Mouse (Mus musculus): ENCODE data around the gene Clasrp. TPM values are rescaled to one million over a fixed set of nuclear protein-coding genes. Genes with fewer than 3 reads are reported as not detected.

Gene Clasrp
- polyA plus RNA-seq, 1 experiment from 2014 or later, result 11.4 TPM

DNA sequence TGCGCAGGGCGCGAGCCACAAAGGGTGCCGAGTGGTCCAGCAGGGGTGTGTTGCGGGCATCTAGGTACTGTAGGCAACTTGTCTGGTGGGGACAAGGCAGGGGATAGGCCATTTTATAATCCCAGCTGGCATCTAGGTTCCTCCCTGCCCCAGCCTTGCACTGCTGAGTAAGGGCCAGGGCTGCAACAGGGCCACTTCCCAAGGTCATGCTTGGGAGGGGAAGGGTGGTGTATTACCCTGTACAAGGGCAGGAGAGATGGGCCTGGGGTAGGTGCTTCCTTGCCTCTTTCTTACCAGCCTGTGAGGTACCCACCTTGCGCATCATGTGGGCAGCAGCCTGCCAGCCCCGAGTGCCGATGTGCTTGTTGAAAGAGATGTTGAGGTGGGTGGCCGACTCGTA lies 69.6 kb downstream of the Clasrp start:
- Histone ChIP-seq H3K36me3 (ENCODE audit: control insufficient read depth, insufficient read depth) (peaks cover 50% of the 10 kb centered on the region), H3K4me3 (ENCODE audit: low read depth, low read length) (no peak overlapping the region), H3K4me2 (ENCODE audit: low read depth, low read length) (no peak overlapping the region), H3K9ac (ENCODE audit: low read depth, low read length) (no peak overlapping the region), H3K9me3 (replicated peaks; ENCODE audit: control insufficient read depth, low read length) (no peaks in the 10 kb centered on the region), H3K27ac (ENCODE audit: low read length) (no peak overlapping the region), H3K4me1 (ENCODE audit: control insufficient read depth, low read depth, low read length) (no peaks in the 10 kb centered on the region), H3K27me3 (ENCODE audit: control insufficient read depth, insufficient read depth, low read depth, low read length) (no peaks in the 10 kb centered on the region)
- no peak for ATAC-seq (ENCODE audit: low read depth)
- WGBS (ENCODE audit: insufficient replicate concordance), result 87% methylated on average over 10 of the region's 10 CpGs

DNA sequence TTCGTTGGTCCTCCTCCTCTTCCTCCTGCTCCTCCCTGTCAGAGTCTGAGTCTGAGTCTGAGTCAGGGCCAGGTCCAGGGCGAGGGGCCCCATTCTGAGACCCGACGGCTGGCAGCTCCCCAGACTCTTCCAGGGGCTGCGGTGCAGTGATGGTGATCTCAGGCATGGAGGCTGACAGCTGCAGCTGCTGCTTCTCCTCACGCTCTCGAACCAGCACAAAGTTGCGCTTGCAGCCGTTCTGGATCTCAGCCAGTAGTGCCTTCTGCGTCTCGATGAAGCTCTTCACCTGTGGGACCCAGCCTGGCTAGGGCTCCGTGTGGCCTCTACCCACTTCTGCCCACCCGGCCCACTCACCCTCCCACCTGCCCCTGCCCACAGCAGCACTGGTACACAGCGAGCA lies 72.0 kb downstream of the Clasrp start:
- Histone ChIP-seq H3K9ac (ENCODE audit: low read depth, low read length) (no peak overlapping the region), H3K36me3 (ENCODE audit: control insufficient read depth, insufficient read depth) (peaks cover 50% of the 10 kb centered on the region), H3K9me3 (replicated peaks; ENCODE audit: control insufficient read depth, low read length) (no peaks in the 10 kb centered on the region), H3K4me1 (ENCODE audit: control insufficient read depth, low read depth, low read length) (no peaks in the 10 kb centered on the region), H3K27me3 (ENCODE audit: control insufficient read depth, insufficient read depth, low read depth, low read length) (no peaks in the 10 kb centered on the region), H3K27ac (ENCODE audit: low read length) (no peak overlapping the region), H3K4me2 (ENCODE audit: low read depth, low read length) (no peak overlapping the region), H3K4me3 (ENCODE audit: low read depth, low read length) (no peak overlapping the region)
- whole genome bisulfite sequencing (ENCODE audit: insufficient replicate concordance), result 90% methylated on average over 14 of the region's 14 CpGs
- ATAC-seq (ENCODE audit: low read depth), result no peak

DNA sequence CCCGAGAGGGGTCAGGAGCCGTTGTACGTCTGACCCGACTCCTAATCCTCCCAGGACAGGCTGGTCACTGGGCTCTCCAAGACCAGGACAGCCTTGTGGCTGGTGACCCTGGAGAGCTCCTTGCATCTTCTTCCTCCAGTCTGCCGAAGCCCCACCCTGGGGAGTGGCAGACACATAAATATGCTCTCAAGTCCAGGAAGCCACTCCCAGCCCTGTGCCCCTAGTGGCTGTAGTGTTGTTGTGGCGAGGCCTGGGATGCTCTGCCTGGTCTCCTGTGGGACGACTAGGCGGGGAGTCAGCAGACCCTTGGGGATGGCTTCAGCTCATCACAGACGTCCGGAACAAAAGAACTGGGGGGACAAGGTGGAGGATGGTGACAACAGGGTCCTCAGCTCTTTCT lies 73.2 kb downstream of the Clasrp start:
- no peak overlapping the region for H3K9ac ChIP-seq (ENCODE audit: low read depth, low read length)
- H3K36me3 ChIP-seq (ENCODE audit: control insufficient read depth, insufficient read depth), result peaks cover 50% of the 10 kb centered on the region
- WGBS (ENCODE audit: insufficient replicate concordance), result 76% methylated on average over 10 of the region's 10 CpGs
- no peaks in the 10 kb centered on the region for H3K9me3 ChIP-seq (replicated peaks; ENCODE audit: control insufficient read depth, low read length)
- H3K4me1 ChIP-seq (ENCODE audit: control insufficient read depth, low read depth, low read length), result no peaks in the 10 kb centered on the region
- no peak for ATAC-seq (ENCODE audit: low read depth)
- H3K27ac ChIP-seq (ENCODE audit: low read length), result no peak overlapping the region
- H3K27me3 ChIP-seq (ENCODE audit: control insufficient read depth, insufficient read depth, low read depth, low read length), result no peaks in the 10 kb centered on the region
- no peak overlapping the region for H3K4me2 ChIP-seq (ENCODE audit: low read depth, low read length)
- H3K4me3 ChIP-seq (ENCODE audit: low read depth, low read length), result no peak overlapping the region

Other genes with a start within 250 kb of the Clasrp start
- 6.8 TPM in 2 replicates for gene Cd3eap, start 245.0 kb downstream of the Clasrp start, polyA plus RNA-seq (2015; fragmentation: Nextera tagmentation; extraction: Ambion mirVana)
- gene Ppp1r13l, start 244.7 kb downstream of the Clasrp start, polyA plus RNA-seq (2015; fragmentation: Nextera tagmentation; extraction: Ambion mirVana), result 0.57 and 0.85 TPM in 2 replicates
- gene Ercc2, start 222.5 kb downstream of the Clasrp start, polyA plus RNA-seq (2015; fragmentation: Nextera tagmentation; extraction: Ambion mirVana), result 5.9 and 6.2 TPM in 2 replicates
- gene Klc3, start 200.4 kb downstream of the Clasrp start, polyA plus RNA-seq (2015; fragmentation: Nextera tagmentation; extraction: Ambion mirVana), result 0.34 and 0.51 TPM in 2 replicates
- 27.9 and 65.4 TPM in 2 replicates for gene Ckm, start 199.7 kb downstream of the Clasrp start, polyA plus RNA-seq (2015; fragmentation: Nextera tagmentation; extraction: Ambion mirVana)
- gene Mark4, start 145.7 kb downstream of the Clasrp start, polyA plus RNA-seq (2015; fragmentation: Nextera tagmentation; extraction: Ambion mirVana), result 0.99 and 1.3 TPM in 2 replicates
- gene Exoc3l2, start 141.2 kb downstream of the Clasrp start, polyA plus RNA-seq (2015; fragmentation: Nextera tagmentation; extraction: Ambion mirVana), result 0.54 and 0.55 TPM in 2 replicates
- 0.65 and 0.72 TPM in 2 replicates for gene Bloc1s3, start 96.1 kb downstream of the Clasrp start, polyA plus RNA-seq (2015; fragmentation: Nextera tagmentation; extraction: Ambion mirVana)
- gene Trappc6a, start 96.1 kb downstream of the Clasrp start, polyA plus RNA-seq (2015; fragmentation: Nextera tagmentation; extraction: Ambion mirVana), result 37.2 and 37.4 TPM in 2 replicates
- gene Nkpd1, start 86.6 kb downstream of the Clasrp start, polyA plus RNA-seq (2015; fragmentation: Nextera tagmentation; extraction: Ambion mirVana), result not detected in 2 replicates
- gene Ppp1r37, start 41.4 kb downstream of the Clasrp start, polyA plus RNA-seq (2015; fragmentation: Nextera tagmentation; extraction: Ambion mirVana), result 9.5 and 11.3 TPM in 2 replicates
- 0.48 and 0.59 TPM in 2 replicates for gene Zfp296, start 27.2 kb downstream of the Clasrp start, polyA plus RNA-seq (2015; fragmentation: Nextera tagmentation; extraction: Ambion mirVana)
- gene Gemin7, start 26.9 kb downstream of the Clasrp start, polyA plus RNA-seq (2015; fragmentation: Nextera tagmentation; extraction: Ambion mirVana), result 71.1 and 74.2 TPM in 2 replicates
- gene Relb, start 25.0 kb upstream of the Clasrp start, polyA plus RNA-seq (2015; fragmentation: Nextera tagmentation; extraction: Ambion mirVana), result 1.5 and 1.7 TPM in 2 replicates
- gene Clptm1, start 60.5 kb upstream of the Clasrp start, polyA plus RNA-seq (2015; fragmentation: Nextera tagmentation; extraction: Ambion mirVana), result 36.2 and 42.7 TPM in 2 replicates
- 1,344 and 1,420 TPM in 2 replicates for gene Apoc2, start 73.5 kb upstream of the Clasrp start, polyA plus RNA-seq (2015; fragmentation: Nextera tagmentation; extraction: Ambion mirVana)
- 20.6 and 35.3 TPM in 2 replicates for gene Gm44805, start 76.9 kb upstream of the Clasrp start, polyA plus RNA-seq (2015; fragmentation: Nextera tagmentation; extraction: Ambion mirVana)
- 405 and 488 TPM in 2 replicates for gene Apoc4, start 77.0 kb upstream of the Clasrp start, polyA plus RNA-seq (2015; fragmentation: Nextera tagmentation; extraction: Ambion mirVana)
- gene Apoc1, start 88.2 kb upstream of the Clasrp start, polyA plus RNA-seq (2015; fragmentation: Nextera tagmentation; extraction: Ambion mirVana), result 919 and 984 TPM in 2 replicates
- gene Apoe, start 94.7 kb upstream of the Clasrp start, polyA plus RNA-seq (2015; fragmentation: Nextera tagmentation; extraction: Ambion mirVana), result 3,720 and 4,229 TPM in 2 replicates
- 47.3 and 51.8 TPM in 2 replicates for gene Tomm40, start 111.0 kb upstream of the Clasrp start, polyA plus RNA-seq (2015; fragmentation: Nextera tagmentation; extraction: Ambion mirVana)
- 12.9 and 15.8 TPM in 2 replicates for gene Nectin2, start 146.0 kb upstream of the Clasrp start, polyA plus RNA-seq (2015; fragmentation: Nextera tagmentation; extraction: Ambion mirVana)
- 7.4 and 9.7 TPM in 2 replicates for gene Bcam, start 166.5 kb upstream of the Clasrp start, polyA plus RNA-seq (2015; fragmentation: Nextera tagmentation; extraction: Ambion mirVana)
- 4.7 and 5.4 TPM in 2 replicates for gene Cblc, start 192.3 kb upstream of the Clasrp start, polyA plus RNA-seq (2015; fragmentation: Nextera tagmentation; extraction: Ambion mirVana)
- gene Bcl3, start 218.3 kb upstream of the Clasrp start, polyA plus RNA-seq (2015; fragmentation: Nextera tagmentation; extraction: Ambion mirVana), result 4.1 and 4.4 TPM in 2 replicates
- 0.08 TPM in 1 of 2 replicates, not detected in the other for gene Gm19345, start 247.5 kb upstream of the Clasrp start, polyA plus RNA-seq (2015; fragmentation: Nextera tagmentation; extraction: Ambion mirVana)

All from liver, embryonic 16.5 days (tissue).